Mouse (Mus musculus) lung, adult 2 months (tissue): ENCODE data around the gene Grik4. TPM values are rescaled to one million over a fixed set of nuclear protein-coding genes. Genes with fewer than 3 reads are reported as not detected.

Source experiments
- DNase-seq: peaks from one replicate; pipeline ENCODE4 v3.0.0; 2022
- H3K4me1 ChIP-seq: fragments of 200-500 bp; 2 replicates; pipeline ENCODE4 v1.6.1; 2011; ENCODE audit warnings: low read length; ENCODE audit not compliant: control insufficient read depth, insufficient read depth
- H3K4me3 ChIP-seq: fragments of 200-500 bp; replicated peaks from 2 replicates; pipeline ENCODE3; 2011; ENCODE audit warnings: low read depth, mild to moderate bottlenecking, control low read depth, low read length; ENCODE audit errors: extremely low read depth
- CTCF ChIP-seq: fragments of 200-500 bp; IDR thresholded peaks from 2 replicates; pipeline ENCODE4 v1.5.1; 2011; ENCODE audit warnings: mild to moderate bottlenecking, low read length, control low read depth; ENCODE audit not compliant: insufficient read depth
- POLR2A ChIP-seq: fragments of 200-500 bp; IDR thresholded peaks from 2 replicates; pipeline ENCODE4 v1.6.1; 2011; ENCODE audit warnings: low read depth, mild to moderate bottlenecking, control low read depth, low read length, borderline replicate concordance; ENCODE audit errors: extremely low read depth
- whole genome bisulfite sequencing: fragments of 180-500 bp; shearing (Covaris S2); methylation state at CpG from one replicate; pipeline ENCODE4 v1.1.7; 2018; 5-methylcytosine and 5-hydroxymethylcytosine counted together
- polyA plus RNA-seq: library from polyadenylated mRNA; depleted of rRNA; stranded (reverse); fragments of >200 nt; gene quantifications from 2 replicates; pipeline ENCODE4 v1.2.3, GENCODE M21; 2012

Grik4 gene
- polyA plus RNA-seq, 1 experiment, result 0.93 TPM

DNA sequence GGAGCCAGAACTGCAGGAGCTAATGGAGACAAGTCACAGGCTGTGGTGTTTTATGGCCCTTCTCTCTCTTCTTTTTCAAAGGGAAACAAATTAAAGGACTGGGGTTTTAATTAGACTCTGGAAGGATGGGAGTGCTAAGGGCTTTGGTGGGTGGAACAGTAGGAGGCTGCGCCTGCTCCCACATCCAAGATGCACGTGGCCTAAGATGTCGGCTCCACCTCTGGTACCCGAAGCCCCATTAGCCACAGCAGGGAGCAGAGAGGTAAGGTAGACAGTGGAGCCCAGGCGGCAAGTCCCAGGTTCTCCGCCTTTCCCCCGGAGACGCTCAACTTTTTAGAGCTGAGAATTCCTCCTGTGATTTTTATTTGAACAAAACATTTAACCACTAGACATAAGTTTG, 166.4 kb downstream of the Grik4 start:
- no peak overlapping the region for H3K4me3 ChIP-seq
- DNase-seq, result no peak
- 65% methylated on average over 8 of the region's 8 CpGs for WGBS
- H3K4me1 ChIP-seq, result no peaks in the 10 kb centered on the region
- TF ChIP-seq POLR2A, result no peak
- TF ChIP-seq CTCF, result no peak

DNA sequence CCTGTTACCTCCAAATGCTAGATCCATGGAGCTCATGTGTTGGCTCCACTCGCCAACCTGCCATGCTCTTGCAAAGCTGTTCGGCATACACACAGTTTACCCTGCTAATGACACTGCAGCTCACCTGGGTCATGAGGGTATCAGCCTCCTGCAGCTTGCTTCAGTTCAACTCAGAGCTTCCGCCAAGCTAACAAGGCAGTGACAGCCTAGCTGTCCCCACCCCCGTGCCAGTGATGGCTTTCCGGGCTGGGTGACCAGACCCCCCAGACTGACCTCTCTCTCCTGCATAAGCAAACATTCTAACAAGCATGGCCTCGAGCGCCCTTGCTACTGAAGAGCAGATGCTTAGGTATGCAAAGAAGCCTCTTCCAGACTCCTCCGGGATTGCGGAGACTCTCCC, 167.5 kb downstream of the Grik4 start:
- H3K4me3 ChIP-seq, result no peak overlapping the region
- 45% methylated on average over 9 of the region's 9 CpGs for WGBS
- H3K4me1 ChIP-seq, result no peaks in the 10 kb centered on the region
- no peak for DNase-seq
- TF ChIP-seq CTCF (no peak), POLR2A (no peak)

DNA sequence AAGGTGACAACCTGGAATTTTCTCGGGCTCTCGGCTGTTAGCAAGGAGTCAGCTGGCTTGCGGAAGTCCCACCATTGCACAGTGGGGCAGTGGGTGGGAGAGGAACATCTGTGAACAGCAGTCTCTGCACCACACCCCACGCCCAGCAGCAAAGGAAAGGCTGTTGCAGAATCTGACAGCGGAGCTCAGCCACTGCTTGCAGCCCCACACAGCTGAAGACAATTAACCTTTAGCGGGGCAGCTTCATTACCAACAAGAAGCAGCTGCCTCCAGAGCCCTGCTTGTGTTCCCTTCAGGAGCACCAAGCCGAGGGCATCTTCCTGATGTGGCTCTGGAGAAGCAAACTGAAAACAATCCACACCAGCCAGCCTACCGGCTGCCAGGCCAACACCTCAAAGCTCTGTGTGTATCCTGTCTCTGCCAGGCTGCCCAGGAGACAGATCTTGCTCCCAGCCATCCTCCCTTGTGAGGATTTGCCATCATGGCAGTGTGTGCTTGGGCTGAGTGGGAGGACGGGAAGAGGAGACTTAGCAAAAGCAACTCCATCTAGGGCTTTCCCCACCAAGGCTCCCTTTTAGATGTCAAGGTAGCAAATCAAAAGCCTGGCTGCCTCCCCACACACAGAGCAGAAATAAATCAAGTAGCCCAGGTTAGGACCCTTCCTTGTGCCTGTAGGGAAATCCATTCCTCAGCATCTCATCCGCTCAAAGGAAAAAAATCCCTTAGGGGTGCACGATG, 179.3 kb downstream of the Grik4 start:
- Histone ChIP-seq H3K4me1 (no peaks in the 10 kb centered on the region), H3K4me3 (no peak overlapping the region)
- WGBS, result 45% methylated on average over 11 of the region's 11 CpGs
- DNase-seq, result no peak
- no peak for TF ChIP-seq CTCF
- no peak for TF ChIP-seq POLR2A

DNA sequence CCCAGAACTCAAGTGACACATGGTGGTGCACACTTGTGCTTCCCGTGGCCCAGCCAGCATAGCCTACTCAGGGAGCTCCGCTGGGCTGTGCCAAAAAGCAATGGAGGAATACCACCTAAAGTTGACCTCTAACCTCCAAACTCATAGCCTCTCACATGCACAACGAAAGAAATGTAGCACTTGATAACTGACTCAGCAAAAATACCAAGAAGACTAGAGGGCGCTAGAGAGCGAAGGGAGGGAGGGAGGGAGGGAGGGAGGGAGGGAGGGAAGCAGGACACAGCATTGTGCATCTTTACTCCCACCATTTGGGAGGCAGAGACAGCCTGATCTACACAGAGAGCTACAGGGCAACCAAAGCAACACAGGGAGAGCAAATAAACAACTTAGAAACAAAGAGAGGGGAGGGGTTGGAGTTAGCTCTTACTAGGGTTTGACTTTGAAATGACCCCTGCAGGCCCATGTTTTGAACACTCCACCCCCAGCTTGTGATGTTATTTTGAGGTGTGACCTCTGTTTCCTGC, 185.5 kb downstream of the Grik4 start:
- no peak for DNase-seq
- 46% methylated on average over 5 of the region's 5 CpGs for WGBS

DNA sequence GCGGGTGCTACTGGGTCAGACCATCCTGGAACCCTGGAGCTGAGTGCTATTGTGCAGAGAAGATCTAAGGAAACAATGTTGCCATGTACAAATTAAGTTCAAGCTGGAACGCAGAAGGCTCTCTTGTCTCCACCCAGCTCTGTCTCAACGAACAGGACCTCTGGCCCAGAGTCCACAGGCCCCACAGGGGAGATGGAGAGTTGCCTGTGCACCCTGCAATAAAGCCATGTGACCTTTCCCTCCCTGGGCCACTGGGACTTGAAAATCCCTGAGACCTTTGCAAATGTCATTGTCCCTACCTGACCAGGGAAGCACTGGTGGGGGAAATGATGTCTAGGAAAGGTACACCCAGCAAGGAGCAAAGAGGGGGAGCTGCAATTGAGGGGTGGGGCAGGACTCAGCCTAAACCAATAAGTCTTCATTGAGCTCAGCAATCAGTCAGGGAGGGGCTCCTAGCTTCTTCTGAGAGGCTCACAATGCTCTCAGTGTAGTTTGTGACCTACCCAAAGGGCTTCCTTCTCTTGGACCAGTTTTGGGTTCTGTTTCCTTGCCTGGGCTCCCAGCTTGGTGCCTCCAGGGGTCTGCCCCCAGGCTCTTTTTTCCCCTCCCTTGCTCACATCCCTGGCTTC, 187.2 kb downstream of the Grik4 start:
- no peak for DNase-seq
- H3K4me3 ChIP-seq, result no peak overlapping the region
- no peaks in the 10 kb centered on the region for H3K4me1 ChIP-seq
- TF ChIP-seq CTCF, result no peak
- no peak for TF ChIP-seq POLR2A
- WGBS, result 75% methylated on average over 3 of the region's 3 CpGs

More for the DNA sequence above, 185.5 kb downstream of the Grik4 start:
- TF ChIP-seq POLR2A (no peak), CTCF (no peak)
- Histone ChIP-seq H3K4me1 (no peaks in the 10 kb centered on the region), H3K4me3 (no peak overlapping the region)

DNA sequence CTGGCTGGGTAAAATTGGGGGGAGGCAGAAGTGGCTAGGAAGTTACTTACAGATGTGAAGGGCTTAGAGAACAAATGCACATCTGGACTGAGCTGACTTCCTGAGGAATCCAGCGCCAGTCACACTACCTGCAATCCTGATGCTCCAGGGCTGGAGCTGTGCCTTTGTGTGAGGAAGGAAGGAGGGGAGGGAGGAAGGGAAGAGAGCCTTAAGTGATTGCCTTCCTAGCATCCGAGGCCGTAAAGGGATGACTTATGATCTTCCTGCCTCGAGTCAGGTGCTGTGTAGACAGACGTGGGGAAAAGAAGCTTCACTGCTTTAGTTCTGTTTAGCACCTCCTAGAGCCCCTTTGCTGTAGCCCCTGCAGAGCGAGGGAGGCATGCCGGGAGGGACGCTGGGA, 189.6 kb downstream of the Grik4 start:
- DNase-seq, result no peak
- Histone ChIP-seq H3K4me3 (no peak overlapping the region), H3K4me1 (no peaks in the 10 kb centered on the region)
- WGBS, result 33% methylated on average over 8 of the region's 8 CpGs
- TF ChIP-seq CTCF, result no peak

DNA sequence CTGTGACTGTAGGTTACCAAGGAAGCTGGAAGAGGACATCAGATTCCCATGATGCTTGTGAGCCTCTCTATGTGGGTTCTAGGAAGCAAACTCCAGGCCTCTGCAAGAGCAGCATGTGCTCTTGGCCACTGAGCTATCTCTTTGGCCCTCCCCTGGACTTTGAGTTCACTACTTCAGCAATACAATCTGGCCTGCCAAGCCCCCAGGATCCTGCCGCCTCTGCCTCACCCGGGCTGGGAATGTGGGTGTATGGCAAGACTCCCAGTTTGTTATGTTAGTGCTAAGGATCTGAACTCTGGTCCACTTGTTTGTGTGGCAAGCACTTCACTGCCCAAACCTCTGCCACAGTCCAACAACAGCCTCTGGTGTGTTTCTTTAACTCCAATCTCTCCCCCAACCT, 193.1 kb downstream of the Grik4 start:
- no peak for DNase-seq
- TF ChIP-seq POLR2A (no peak), CTCF (no peak)
- 62% methylated on average over 2 of the region's 2 CpGs for WGBS
- Histone ChIP-seq H3K4me1 (no peaks in the 10 kb centered on the region), H3K4me3 (no peak overlapping the region)

DNA sequence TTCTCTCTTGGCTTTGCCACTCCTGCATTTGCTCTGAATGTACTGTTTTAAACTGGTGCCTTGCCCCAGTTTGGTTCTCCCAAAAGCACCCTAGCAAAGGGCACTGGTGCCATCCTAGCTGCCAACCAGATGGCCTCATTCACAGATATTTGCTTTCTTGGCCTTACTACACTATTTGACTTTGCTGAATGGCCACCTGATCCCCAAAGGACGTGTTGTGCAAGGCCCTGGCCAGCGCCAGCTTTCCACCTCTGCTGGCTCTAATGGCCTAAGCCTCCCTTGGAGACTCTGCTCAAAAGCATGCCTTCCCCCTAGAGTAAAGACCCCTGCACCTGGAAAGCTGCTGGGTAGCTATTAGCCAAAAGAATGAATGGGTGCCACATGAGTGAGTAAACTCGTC, 194.1 kb downstream of the Grik4 start:
- DNase-seq, result peak; percentile 32
- TF ChIP-seq POLR2A (no peak), CTCF (no peak)
- H3K4me3 ChIP-seq, result no peak overlapping the region
- no peaks in the 10 kb centered on the region for H3K4me1 ChIP-seq
- 47% methylated on average over 3 of the region's 3 CpGs for WGBS

DNA sequence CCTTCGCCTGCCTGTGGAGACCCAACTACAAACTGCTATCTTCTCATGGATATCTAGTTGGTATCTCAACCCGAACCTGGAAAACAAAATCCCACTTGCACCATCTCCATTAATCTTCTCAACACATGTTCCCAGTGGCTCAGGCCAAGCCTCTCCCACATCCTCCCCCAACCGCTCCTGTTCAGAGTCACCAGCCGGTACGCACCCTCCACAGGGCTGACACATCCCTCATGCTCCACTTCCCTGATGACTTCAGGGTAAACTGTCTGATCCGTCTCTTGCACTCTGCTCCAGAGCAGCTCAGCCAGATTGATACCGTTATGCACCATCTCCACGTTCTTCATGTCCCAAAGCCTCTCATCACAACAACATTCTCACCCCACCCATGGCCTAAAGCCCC, 198.3 kb downstream of the Grik4 start:
- no peaks in the 10 kb centered on the region for H3K4me1 ChIP-seq
- no peak overlapping the region for H3K4me3 ChIP-seq
- WGBS, result 50% methylated on average over 8 of the region's 8 CpGs
- no peak for DNase-seq
- TF ChIP-seq POLR2A (no peak), CTCF (no peak)

DNA sequence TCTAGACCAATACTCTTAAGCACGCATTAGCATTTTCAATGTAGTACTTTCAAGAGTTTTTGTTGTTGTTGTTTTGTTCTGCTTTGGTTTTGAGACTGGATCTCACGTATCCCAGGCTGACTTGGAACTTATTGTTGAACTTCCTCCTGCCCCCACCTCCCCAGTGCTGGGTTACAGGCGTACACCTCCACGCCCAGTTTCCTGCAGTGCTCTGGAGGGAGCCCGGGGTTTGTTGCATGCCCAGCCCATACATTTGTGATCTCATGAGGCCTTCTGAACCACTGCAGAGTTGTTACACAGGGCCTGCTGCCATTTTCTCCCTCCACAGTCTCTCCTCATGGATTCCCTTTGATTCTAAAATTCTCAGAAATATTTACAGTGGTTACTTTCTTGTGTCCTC, 201.9 kb downstream of the Grik4 start:
- TF ChIP-seq POLR2A, result no peak
- TF ChIP-seq CTCF, result no peak
- no peak for DNase-seq
- Histone ChIP-seq H3K4me3 (no peak overlapping the region), H3K4me1 (no peaks in the 10 kb centered on the region)
- WGBS, result 44% methylated on average over 5 of the region's 5 CpGs
